Mouse (Mus musculus) brain, embryonic 14.5 days (tissue): ENCODE results near the gene Vps9d1. TPM values are rescaled to one million over a fixed set of nuclear protein-coding genes. Genes with fewer than 3 reads are reported as not detected.
"Not testable (repeated sequence)": the region's sequence is repeated elsewhere in the genome, so short reads cannot be mapped to it uniquely, and the experiment has no call there.

Source experiments
- DNase-seq: peaks from one replicate; pipeline ENCODE4 v3.0.0-alpha.2; 2011; ENCODE audit warnings: low read depth
- CTCF ChIP-seq: fragments of 200-500 bp; IDR thresholded peaks from 2 replicates; pipeline ENCODE4 v1.5.1; 2012; ENCODE audit warnings: inconsistent platforms, mild to moderate bottlenecking, moderate library complexity, borderline replicate concordance; ENCODE audit not compliant: insufficient read depth, insufficient read length; ENCODE audit errors: extremely low read depth
- POLR2A ChIP-seq: fragments of 200-500 bp; IDR thresholded peaks from 2 replicates; pipeline ENCODE4 v1.6.1; 2012; ENCODE audit warnings: mild to moderate bottlenecking, inconsistent platforms, borderline replicate concordance; ENCODE audit not compliant: poor library complexity, insufficient read depth, insufficient read length, severe bottlenecking; ENCODE audit errors: extremely low read depth
- polyA plus RNA-seq: library from polyadenylated mRNA; depleted of rRNA; stranded (reverse); fragments of >200 nt; gene quantifications from 2 replicates; pipeline ENCODE4 v1.2.3, GENCODE M21; 2012

Gene Vps9d1
- polyA plus RNA-seq, 1 experiment, result 130 TPM

GRCm38 (mm10) chr8:123280302-123281094 is 26.4 kb upstream of the Vps9d1 start:
- no peak for DNase-seq
- TF ChIP-seq CTCF, result no peak
- TF ChIP-seq POLR2A, result no peak

GRCm38 (mm10) chr8:123279828-123280227 is 25.7 kb upstream of the Vps9d1 start:
- no peak for DNase-seq
- TF ChIP-seq CTCF, result no peak
- TF ChIP-seq POLR2A, result no peak

- no peak for DNase-seq
These were observed 24.3 kb upstream of the Vps9d1 start for GRCm38 (mm10) chr8:123278445-123278844.

DNA sequence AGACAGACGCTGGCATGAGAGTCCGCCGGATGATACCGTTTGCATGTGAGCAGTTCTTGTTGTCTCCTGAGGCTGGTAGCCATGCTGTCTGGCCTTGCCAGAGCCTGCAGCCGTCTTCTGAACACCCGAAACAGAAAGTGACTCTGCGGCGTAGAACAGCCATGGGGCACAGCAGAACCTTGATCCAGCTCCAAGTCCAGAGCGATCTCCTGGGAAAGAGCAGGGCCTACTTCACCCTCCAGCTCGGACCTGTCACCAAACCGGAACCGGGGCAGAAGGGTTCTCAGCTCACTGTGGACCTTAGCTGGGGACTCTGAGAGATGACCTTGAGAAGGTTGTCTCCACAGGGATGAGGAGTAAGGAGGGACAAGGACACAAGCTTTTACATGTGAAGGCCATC is 20.9 kb upstream of the Vps9d1 start:
- no peak for DNase-seq
- TF ChIP-seq POLR2A (no peak), CTCF (no peak)

More at GRCm38 (mm10) chr8:123278445-123278844, 24.3 kb upstream of the Vps9d1 start:
- TF ChIP-seq CTCF, result no peak

DNA sequence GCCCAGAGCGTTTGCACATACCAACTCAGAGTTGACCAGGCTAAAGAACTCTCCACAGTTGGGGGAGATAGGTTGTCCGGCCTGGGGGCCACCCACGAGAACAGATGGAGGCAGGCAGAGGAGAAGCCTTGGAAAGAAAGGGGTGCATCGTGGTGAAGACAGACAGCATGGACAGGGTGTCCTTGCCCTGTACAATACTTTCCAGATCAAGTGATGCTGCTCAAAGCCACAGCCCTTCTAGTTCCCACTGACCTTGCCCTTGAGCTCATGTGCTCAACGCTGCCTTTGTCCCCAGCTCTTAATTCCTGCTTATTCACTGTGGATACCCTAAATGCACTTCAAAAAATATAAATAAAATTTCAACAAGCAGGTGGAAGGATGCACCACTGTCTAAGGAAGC is 20.3 kb upstream of the Vps9d1 start:
- DNase-seq, result no peak
- no peak for TF ChIP-seq CTCF
- no peak for TF ChIP-seq POLR2A

DNA sequence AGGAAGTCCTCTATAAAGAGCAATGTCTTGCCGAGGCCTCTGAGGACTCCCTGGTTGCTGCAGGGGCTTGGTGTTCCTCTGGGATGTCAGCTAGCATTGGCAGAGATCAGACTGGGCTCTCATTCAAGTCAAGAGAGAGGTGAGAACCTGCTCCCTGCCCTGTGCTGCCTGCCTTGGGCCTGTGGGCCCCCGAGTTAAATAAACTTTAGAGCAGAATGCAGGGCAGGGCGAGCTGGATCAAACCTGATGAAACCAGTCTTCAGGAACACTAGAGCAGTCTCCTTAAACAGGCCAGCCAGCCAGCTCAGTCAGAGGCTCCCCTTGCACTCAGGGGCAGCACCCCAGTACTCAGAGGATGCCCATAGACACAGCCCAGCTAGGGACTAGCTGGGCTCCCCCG is 17.8 kb upstream of the Vps9d1 start:
- no peak for DNase-seq
- TF ChIP-seq POLR2A, result no peak
- TF ChIP-seq CTCF, result no peak

GRCm38 (mm10) chr8:123271147-123271546 is 17.0 kb upstream of the Vps9d1 start:
- DNase-seq, result no peak
- TF ChIP-seq POLR2A (no peak), CTCF (no peak)

- no peak for DNase-seq
- TF ChIP-seq POLR2A, result no peak
- no peak for TF ChIP-seq CTCF
These were observed 13.9 kb upstream of the Vps9d1 start for GRCm38 (mm10) chr8:123267926-123268656.

- not testable (repeated sequence) for DNase-seq
These were observed 3.4 kb upstream of the Vps9d1 start for GRCm38 (mm10) chr8:123257593-123257992.

GRCm38 (mm10) chr8:123257114-123257513 is 3.0 kb upstream of the Vps9d1 start:
- TF ChIP-seq CTCF (no peak), POLR2A (no peak)
- DNase-seq, result no peak

DNA sequence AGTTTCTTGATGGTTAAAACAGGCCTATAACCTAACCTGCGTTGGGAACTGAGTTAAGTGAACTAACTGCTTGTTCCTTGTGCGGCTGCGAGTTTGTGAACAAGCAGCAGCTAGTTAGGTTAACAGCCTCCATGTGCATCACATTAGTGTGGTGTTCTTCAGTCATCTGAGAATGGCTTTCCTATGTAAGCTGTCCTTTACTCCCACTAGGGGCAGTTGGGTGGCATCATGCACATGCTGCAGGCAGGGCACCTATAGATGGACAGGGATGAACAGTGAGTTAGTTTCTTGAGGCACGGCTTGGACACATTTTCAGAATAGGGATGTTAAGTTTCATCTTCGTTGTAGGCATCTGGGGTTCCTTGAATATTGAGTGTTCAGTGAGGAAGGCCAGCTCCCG is 1.0 kb upstream of the Vps9d1 start:
- TF ChIP-seq POLR2A (no peak), CTCF (peak; percentile 5; the same call in 1 of the 2 replicates)
- DNase-seq, result no peak
